Mouse (Mus musculus) lung, postnatal 14 days (tissue): ENCODE results near the gene Gm10715.
"Not testable (repeated sequence)": the region's sequence is repeated elsewhere in the genome, so short reads cannot be mapped to it uniquely, and the experiment has no call there.

Experiments used
- DNase-seq: peaks from one replicate; pipeline ENCODE4 v3.0.0; 2021

Gm10715 gene

DNA sequence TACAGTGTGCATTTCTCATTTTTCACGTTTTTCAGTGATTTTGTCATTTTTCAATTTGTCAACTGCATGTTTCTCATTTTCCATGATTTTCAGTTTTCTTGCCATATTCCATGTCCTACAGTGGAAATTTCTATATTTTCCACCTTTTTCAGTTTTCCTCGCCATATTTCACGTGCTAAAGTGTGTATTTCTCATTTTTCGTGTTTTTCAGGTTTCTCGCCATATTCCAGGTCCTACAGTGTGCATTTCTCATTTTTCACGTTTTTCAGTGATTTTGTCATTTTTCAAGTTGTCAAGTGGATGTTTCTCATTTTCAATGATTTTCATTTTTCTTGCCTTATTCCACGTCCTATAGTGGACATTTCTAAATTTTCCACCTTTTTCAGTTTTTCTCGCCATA is at the start of gene Gm10715:
Gm10715 (plus strand) TSS at position 301 of the 400 bp plus-strand sequence.
- DNase-seq = not testable (repeated sequence)

DNA sequence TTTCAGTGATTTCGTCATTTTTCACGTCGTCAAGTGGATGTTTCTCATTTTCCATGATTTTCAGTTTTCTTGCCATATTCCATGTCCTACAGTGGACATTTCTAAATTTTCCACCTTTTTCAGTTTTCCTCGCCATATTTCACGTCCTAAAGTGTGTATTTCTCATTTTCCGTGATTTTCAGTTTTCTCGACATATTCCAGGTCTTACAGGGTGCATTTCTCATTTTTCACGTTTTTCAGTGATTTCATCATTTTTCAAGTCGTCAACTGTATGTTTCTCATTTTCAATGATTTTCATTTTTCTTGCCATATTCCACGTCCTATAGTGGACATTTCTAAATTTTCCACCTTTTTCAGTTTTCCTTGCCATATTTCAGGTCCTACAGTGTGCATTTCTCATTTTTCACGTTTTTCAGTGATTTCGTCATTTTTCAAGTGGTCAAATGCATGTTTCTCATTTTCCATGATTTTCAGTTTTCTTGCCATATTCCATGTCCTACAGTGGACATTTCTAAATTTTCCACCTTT is 36.2 kb upstream of the Gm10715 start, which contains the start of gene Gm10722:
Gm10722 (plus strand) TSS at position 478 of the 528 bp plus-strand sequence.
- DNase-seq = not testable (repeated sequence)

DNA sequence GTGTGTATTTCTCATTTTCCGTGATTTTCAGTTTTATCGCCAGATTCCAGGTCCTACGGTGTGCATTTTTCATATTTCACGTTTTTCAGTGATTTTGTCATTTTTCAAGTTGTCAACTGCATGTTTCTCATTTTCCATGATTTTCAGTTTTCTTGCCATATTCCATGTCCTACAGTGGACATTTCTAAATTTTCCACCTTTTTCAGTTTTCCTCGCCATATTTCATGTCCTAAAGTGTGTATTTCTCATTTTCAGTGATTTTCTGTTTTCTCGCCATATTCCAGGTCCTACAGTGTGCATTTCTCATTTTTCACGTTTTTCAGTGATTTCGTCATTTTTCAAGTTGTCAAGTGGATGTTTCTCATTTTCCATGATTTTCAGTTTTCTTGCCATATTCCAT is 35.7 kb upstream of the Gm10715 start:
- peak; percentile 22 for DNase-seq

DNA sequence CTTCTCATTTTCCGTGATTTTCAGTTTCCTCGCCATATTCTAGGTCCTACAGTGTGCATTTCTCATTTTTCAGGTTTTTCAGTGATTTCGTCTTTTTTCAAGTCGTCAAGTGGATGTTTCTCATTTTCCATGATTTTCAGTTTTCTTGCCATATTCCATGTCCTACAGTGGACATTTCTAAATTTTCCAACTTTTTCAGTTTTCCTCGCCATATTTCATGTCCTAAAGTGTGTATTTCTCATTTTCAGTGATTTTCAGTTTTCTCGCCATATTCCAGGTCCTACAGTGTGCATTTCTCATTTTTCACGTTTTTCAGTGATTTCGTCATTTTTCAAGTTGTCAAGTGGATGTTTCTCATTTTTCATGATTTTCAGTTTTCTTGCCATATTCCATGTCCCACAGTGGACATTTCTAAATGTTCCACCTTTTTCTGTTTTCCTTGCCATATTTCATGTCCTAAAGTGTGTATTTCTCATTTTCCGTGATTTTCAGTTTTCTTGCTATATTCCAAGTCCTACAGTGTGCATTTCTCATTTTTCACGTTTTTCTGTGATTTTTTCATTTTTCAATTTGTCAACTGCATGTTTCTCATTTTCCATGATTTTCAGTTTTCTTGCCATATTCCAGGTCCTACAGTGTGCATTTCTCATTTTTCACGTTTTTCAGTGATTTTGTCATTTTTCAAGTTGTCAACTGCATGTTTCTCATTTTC is 34.6 kb upstream of the Gm10715 start:
- DNase-seq = peak; percentile 99

GRCm38 (mm10) chr9:3002794-3003396 is 33.8 kb upstream of the Gm10715 start, which contains the start of gene Gm11168:
Gm11168 (plus strand) TSS chr9:3003346.
- DNase-seq = not testable (repeated sequence)

GRCm38 (mm10) chr9:3006179-3006578 is 30.5 kb upstream of the Gm10715 start:
- DNase-seq = not testable (repeated sequence)

- peak; percentile 75 for DNase-seq
Measured at GRCm38 (mm10) chr9:3006636-3007035, 30.0 kb upstream of the Gm10715 start.

- DNase-seq = not testable (repeated sequence)
Measured at GRCm38 (mm10) chr9:3007272-3007671, 29.4 kb upstream of the Gm10715 start.

- not testable (repeated sequence) for DNase-seq
Measured at GRCm38 (mm10) chr9:3009331-3009730, 27.3 kb upstream of the Gm10715 start.

DNA sequence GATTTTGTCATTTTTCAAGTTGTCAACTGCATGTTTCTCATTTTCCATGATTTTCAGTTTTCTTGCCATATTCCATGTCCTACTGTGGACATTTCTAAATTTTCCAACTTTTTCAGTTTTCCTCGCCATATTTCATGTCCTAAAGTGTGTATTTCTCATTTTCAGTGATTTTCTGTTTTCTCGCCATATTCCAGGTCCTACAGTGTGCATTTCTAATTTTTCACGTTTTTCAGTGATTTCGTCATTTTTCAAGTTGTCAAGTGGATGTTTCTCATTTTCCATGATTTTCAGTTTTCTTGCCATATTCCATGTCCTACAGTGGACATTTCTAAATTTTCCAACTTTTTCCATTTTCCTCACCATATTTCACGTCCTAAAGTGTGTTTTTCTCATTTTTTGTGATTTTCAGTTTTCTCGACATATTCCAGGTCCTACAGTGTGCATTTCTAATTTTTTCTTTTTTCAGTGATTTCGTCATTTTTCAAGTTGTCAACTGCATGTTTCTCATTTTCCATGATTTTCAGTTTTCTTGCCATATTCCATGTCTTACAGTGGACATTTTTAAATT is 24.5 kb upstream of the Gm10715 start:
- not testable (repeated sequence) for DNase-seq

GRCm38 (mm10) chr9:3012733-3013279 is 23.9 kb upstream of the Gm10715 start, which contains the start of gene Gm10721:
Gm10721 (plus strand) TSS chr9:3013140.
- not testable (repeated sequence) for DNase-seq

DNA sequence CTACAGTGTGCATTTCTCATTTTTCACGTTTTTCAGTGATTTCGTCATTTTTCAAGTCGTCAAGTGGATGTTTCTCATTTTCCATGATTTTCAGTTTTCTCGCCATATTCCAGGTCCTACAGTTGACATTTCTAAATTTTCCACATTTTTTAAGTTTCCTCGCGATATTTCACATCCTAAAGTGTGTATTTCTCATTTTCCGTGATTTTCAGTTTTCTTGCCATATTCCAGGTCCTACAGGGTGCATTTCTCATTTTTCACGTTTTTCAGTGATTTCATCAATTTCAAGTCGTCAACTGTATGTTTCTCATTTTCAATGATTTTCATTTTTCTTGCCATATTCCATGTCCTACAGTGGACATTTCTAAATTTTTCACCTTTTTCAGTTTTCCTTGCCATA is 21.3 kb upstream of the Gm10715 start, which contains the start of gene Gm10720:
Gm10720 (plus strand) TSS at position 301 of the 400 bp plus-strand sequence.
- DNase-seq = not testable (repeated sequence)

DNA sequence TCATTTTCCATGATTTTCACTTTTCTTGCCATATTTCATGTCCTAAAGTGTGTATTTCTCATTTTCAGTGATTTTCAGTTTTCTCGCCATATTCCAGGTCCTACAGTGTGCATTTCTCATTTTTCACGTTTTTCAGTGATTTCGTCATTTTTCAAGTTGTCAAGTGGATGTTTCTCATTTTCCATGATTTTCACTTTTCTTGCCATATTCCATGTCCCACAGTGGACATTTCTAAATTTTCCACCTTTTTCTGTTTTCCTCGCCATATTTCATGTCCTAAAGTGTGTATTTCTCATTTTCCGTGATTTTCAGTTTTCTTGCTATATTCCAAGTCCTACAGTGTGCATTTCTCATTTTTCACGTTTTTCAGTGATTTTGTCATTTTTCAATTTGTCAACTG is 20.8 kb upstream of the Gm10715 start:
- DNase-seq = peak; percentile 0

DNA sequence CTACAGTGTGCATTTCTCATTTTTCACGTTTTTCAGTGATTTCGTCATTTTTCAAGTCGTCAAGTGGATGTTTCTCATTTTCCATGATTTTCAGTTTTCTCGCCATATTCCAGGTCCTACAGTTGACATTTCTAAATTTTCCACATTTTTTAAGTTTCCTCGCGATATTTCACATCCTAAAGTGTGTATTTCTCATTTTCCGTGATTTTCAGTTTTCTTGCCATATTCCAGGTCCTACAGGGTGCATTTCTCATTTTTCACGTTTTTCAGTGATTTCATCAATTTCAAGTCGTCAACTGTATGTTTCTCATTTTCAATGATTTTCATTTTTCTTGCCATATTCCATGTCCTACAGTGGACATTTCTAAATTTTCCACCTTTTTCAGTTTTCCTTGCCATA is 19.6 kb upstream of the Gm10715 start, which contains the start of gene Gm10719:
Gm10719 (plus strand) TSS at position 301 of the 400 bp plus-strand sequence.
- not testable (repeated sequence) for DNase-seq

- peak; percentile 64 for DNase-seq
Measured at GRCm38 (mm10) chr9:3018944-3019343, 17.7 kb upstream of the Gm10715 start.

GRCm38 (mm10) chr9:3019835-3020727 is 16.6 kb upstream of the Gm10715 start:
- DNase-seq = peak; percentile 74

DNA sequence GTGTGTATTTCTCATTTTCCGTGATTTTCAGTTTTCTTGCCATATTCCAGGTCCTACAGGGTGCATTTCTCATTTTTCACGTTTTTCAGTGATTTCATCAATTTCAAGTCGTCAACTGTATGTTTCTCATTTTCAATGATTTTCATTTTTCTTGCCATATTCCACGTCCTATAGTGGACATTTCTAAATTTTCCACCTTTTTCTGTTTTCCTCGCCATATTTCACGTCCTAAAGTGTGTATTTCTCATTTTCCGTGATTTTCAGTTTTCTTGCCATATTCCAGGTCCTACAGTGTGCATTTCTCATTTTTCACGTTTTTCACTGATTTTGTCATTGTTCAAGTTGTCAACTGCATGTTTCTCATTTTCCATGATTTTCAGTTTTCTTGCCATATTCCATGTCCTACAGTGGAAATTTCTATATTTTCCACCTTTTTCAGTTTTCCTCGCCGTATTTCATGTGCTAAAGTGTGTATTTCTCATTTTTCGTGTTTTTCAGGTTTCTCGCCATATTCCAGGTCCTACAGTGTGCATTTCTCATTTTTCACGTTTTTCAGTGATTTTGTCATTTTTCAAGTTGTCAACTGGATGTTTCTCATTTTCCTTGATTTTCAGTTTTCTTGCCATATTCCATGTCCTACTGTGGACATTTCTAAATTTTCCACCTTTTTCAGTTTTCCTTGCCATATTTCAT is 14.2 kb upstream of the Gm10715 start:
- DNase-seq = peak; percentile 73

- DNase-seq = peak; percentile 22
Measured at GRCm38 (mm10) chr9:3023312-3023984, 13.2 kb upstream of the Gm10715 start, which contains the start of gene Gm10718. Gm10718 (plus strand) TSS chr9:3023547.

GRCm38 (mm10) chr9:3023985-3024648 is 12.6 kb upstream of the Gm10715 start:
- DNase-seq = peak; percentile 65

DNA sequence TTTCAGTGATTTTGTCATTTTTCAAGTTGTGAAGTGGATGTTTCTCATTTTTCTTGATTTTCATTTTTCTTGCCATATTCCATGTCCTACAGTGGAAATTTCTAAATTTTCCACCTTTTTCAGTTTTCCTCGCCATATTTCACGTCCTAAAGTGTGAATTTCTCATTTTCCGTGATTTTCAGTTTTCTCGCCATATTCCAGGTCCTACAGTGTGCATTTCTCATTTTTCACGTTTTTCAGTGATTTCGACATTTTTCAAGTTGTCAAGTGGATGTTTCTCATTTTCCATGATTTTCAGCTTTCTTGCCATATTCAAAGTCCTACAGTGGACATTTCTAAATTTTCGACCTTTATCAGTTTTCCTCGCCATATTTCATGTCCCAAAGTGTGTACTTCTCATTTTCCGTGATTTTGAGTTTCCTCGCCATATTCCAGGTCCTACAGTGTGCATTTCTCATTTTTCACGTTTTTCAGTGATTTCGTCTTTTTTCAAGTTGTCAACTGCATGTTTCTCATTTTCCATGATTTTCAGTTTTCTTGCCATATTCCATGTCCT is 11.7 kb upstream of the Gm10715 start, which contains the start of gene Gm10717:
Gm10717 (plus strand) TSS at position 506 of the 556 bp plus-strand sequence.
- DNase-seq = peak; percentile 57
